Mouse (Mus musculus) neutrophil, adult 65 days (primary cell): Measurements from ENCODE around the gene Amdhd1. TPM values are rescaled to one million over a fixed set of nuclear protein-coding genes. Genes with fewer than 3 reads are reported as not detected.

Experiments used
- total RNA-seq: library from RNA; stranded (reverse); gene quantifications from 2 replicates; pipeline ENCODE4 v1.2.4, GENCODE M21; 2023

Amdhd1 gene
- not detected in 2 replicates for total RNA-seq

GRCm38 (mm10) chr10:93539775-93540430, at the start of gene Amdhd1:
TSS of gene Amdhd1 (minus strand) at chr10:93540033.

GRCm38 (mm10) chr10:93589281-93589848, 49.5 kb upstream of the Amdhd1 start, which contains the start of gene Snrpf:
TSS of gene Snrpf (minus strand) at chr10:93589706.

DNA sequence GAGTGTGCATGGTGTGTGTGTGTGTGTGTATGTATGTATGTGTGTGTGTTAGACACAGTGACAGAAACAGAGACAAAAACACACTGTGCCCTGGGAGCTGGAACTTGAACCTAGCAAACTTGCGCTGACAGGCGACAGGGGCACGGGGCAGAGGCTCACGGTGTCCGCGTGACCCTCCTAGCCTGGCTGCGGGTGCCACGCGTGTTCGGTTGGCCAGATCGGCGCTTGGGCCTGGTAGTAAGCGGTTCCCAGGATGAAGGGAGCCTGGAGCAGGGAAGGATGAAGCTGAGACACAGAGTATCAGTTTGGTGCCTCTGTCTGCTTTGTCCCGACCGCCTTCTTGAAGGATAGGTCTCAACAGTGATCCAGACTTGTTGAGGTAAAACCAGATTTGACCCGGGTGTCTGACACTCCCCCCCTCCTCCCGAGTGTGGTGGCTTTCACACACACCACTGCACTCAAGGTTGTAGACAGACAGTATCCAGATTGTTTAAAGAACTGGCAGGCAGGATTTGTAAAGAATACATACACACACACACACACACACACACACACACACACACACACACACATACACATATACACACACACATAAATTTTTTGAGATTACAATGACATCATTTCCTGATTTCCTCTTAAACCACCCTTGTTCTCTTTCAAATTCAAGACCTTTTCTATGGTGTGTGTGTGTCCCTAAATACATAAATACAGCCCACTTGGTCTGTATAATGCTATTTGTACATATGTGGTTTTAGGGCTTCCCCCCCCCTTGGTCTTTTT, 788 bp upstream of the Amdhd1 start, which contains the start of gene Ccdc38:
Gene Ccdc38 (plus strand): TSS at position 202 of the 780 bp plus-strand sequence.

GRCm38 (mm10) chr10:93488066-93488827, 51.6 kb downstream of the Amdhd1 start, which contains the start of gene Hal:
TSS of gene Hal (plus strand) at chr10:93488768.

Other genes with a start within 250 kb of the Amdhd1 start
- gene Elk3, start 228.9 kb downstream of the Amdhd1 start, total RNA-seq: 13.4 and 19.1 TPM in 2 replicates
- gene Lta4h, start 86.6 kb downstream of the Amdhd1 start, total RNA-seq: 451 and 487 TPM in 2 replicates
- gene Hal, start 51.3 kb downstream of the Amdhd1 start, total RNA-seq: 4.8 and 7.7 TPM in 2 replicates
- not detected in 2 replicates for gene Ccdc38, start 599 bp upstream of the Amdhd1 start, total RNA-seq
- 8.2 and 8.6 TPM in 2 replicates for gene Snrpf, start 49.7 kb upstream of the Amdhd1 start, total RNA-seq
- not detected in 2 replicates for gene Ntn4, start 100.6 kb upstream of the Amdhd1 start, total RNA-seq